Comparison of ENCODE assay signal across 8 mouse cellular contexts in genomic region chr7:112023150-112023600, GRCm38 (mm10). TPM values are rescaled to one million over a fixed set of nuclear protein-coding genes. Genes with fewer than 3 reads are reported as not detected.
DNase-seq lines count a peak whose midpoint lies in the region; ATAC-seq lines count a peak whose summit lies in the region.

Gene Usp47 (plus strand): TSS chr7:112023504.

- WGBS in intestine, embryonic 15.5 days = under 1% methylated on average over 47 of the region's 54 CpGs

- peak; percentile 88 for DNase-seq in adrenal gland, adult 2 months
- peak; percentile 93 for DNase-seq in embryo, embryonic 11 days
- DNase-seq in gastrocnemius, postnatal 36 days = peak; percentile 79 to 86
- peak; percentile 83 to 88 for DNase-seq in left cerebral cortex, postnatal 14 days (ENCODE audit: low spot score in 2 of 2)
- DNase-seq in right cerebral cortex, postnatal 14 days = peak; percentile 86
- DNase-seq in urinary bladder, postnatal 4 days (ENCODE audit: low spot score in 2 of 2) = peak; percentile 85 to 88

- no peaks in the 10 kb centered on the region for H3K27me3 ChIP-seq in intestine, embryonic 15.5 days (replicated peaks)

- peaks cover 20% of the 10 kb centered on the region for H3K4me1 ChIP-seq in intestine, embryonic 15.5 days (replicated peaks)

- peak within 1 kb of the TSS; percentile 92 for H3K4me3 ChIP-seq in intestine, embryonic 15.5 days (replicated peaks)

- peak; percentile 85 for ATAC-seq in intestine, embryonic 15.5 days
- ATAC-seq in megakaryocyte-erythroid progenitor cell, adult 5-6 weeks (replicated peaks; ENCODE audit: low FRiP score, low TSS enrichment, poor library complexity, severe bottlenecking) = peak; percentile 86

- no peaks in the 10 kb centered on the region for H3K9me3 ChIP-seq in intestine, embryonic 15.5 days

- H3K27ac ChIP-seq in intestine, embryonic 15.5 days = peak within 1 kb of the TSS; percentile 98

- H3K9ac ChIP-seq in intestine, embryonic 15.5 days = peak within 1 kb of the TSS; percentile 99

- peak within 1 kb of the TSS; percentile 75 for H3K4me2 ChIP-seq in intestine, embryonic 15.5 days (replicated peaks)

- intact Hi-C loops in gastrocnemius, postnatal 36 days (cut with DNase I) = no loop called here
- intact Hi-C loops in left cerebral cortex, postnatal 14 days (cut with DNase I) = no loop called here

- no peaks in the 10 kb centered on the region for H3K36me3 ChIP-seq in intestine, embryonic 15.5 days

RNA-seq across cellular contexts. Expression of gene Usp47, which starts in this region (rescaled TPM):
- total RNA-seq in adrenal gland, adult 2 months (2021) = 10 to 100 TPM; 58.8 to 64.5 TPM
- 4.3 and 5.2 TPM in 2 replicates for polyA plus RNA-seq in adrenal gland, adult 2 months (2012; rRNA removed)
- 100 to 1,000 TPM; 174 to 189 TPM for total RNA-seq in gastrocnemius, postnatal 36 days (2021)
- 55.9 and 61.5 TPM in 2 replicates for polyA plus RNA-seq in intestine, embryonic 15.5 days (2015; fragmentation: Nextera tagmentation; extraction: Ambion mirVana)
- total RNA-seq in left cerebral cortex, postnatal 14 days (2021) = 10 to 100 TPM; 62.9 to 64.3 TPM
- 52.0 and 66.9 TPM in 2 replicates for total RNA-seq in megakaryocyte-erythroid progenitor cell, adult 5-6 weeks (2014; fragmentation: Nextera tagmentation)
- 146 and 170 TPM in 2 replicates for total RNA-seq in megakaryocyte-erythroid progenitor cell, adult 5-6 weeks (2017)

Comparison
In these comparisons a context has a peak if more than half of its experiments do, and no peak if none do; other contexts are left out.
1. Peak in every context shown above with its lines: DNase-seq, ATAC-seq, H3K4me3 ChIP-seq and H3K27ac ChIP-seq.